Mouse (Mus musculus): ENCODE measurements around the gene C330021F23Rik. TPM values are rescaled to one million over a fixed set of nuclear protein-coding genes. Genes with fewer than 3 reads are reported as not detected.

The C330021F23Rik gene
- not detected for total RNA-seq (2023)

GRCm38 (mm10) chr8:3567641-3568371 is at the start of gene C330021F23Rik:
C330021F23Rik (plus strand) TSS chr8:3567990.

GRCm38 (mm10) chr8:3586993-3587390 is 19.2 kb downstream of the C330021F23Rik start, which contains the start of gene Camsap3:
Camsap3 (plus strand) TSS chr8:3587293.

GRCm38 (mm10) chr8:3621199-3621970 is 53.6 kb downstream of the C330021F23Rik start, which contains the start of the genes Xab2 and Pet100:
Xab2 (minus strand) TSS chr8:3621316.
Pet100 (plus strand) TSS chr8:3621548.

GRCm38 (mm10) chr8:3625445-3625844 is 57.7 kb downstream of the C330021F23Rik start, which contains the start of gene Pcp2:
Pcp2 (minus strand) TSS chr8:3625545.

DNA sequence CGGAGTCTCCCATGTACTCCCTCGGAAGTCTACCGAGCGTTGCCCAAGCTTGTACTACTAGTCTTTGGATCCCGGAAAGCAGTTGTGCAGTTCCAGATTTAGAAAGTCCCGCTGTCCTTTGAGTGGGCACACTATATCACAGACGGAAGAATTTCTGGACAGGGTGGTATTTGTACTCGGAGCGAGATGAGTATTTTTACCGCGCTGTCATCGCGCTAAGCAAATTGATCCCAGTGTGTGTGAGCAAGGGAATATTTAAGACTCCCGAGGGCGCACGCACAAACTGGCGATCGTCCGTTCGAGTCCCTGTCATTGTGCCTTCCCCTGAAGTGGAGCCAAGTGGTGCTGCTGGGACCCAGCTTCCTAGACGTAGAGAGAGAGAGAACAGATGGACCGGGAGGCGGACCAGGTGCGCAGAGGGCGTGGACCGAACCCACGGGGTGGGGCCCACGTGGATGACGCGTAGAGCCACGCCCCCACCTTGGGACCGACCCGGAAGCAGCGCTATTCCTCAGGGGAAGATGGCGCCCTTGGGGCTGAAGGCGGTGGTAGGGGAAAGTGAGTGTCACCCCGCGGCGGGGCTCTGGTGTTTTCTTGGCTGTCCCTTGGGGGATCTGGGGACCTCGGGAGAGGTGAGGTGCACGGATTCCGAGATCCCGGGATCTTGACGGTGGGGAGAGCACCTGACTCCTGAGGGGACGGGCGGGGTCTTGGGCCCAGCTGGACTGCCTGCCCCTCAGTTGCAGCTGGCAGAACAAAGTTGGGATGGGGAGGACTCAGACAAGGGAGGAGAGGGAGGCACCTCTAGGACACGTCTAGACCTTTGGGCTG is 63.1 kb downstream of the C330021F23Rik start, which contains the start of gene Stxbp2:
Gene Stxbp2 (plus strand): TSS at position 309 of the 831 bp plus-strand sequence.

Other genes starting within 250 kb of the C330021F23Rik start
- 100 to 1,000 TPM; 247 to 277 TPM for gene A430078G23Rik, start 214.6 kb upstream of the C330021F23Rik start, total RNA-seq (2023)
- gene Arhgef18, start 175.0 kb upstream of the C330021F23Rik start, total RNA-seq (2023): 100 to 1,000 TPM; 256 to 275 TPM
- gene Pex11g, start 100.3 kb upstream of the C330021F23Rik start, total RNA-seq (2023): under 1 TPM in 1 of 2 experiments, not detected in 1; 0.61 TPM
- gene Tex45, start 97.1 kb upstream of the C330021F23Rik start, total RNA-seq (2023): 10 to 100 TPM in 1 of 2 experiments, 1 to 10 TPM in 1; 8.5 to 16.2 TPM
- 1 to 10 TPM; 6.8 to 8.3 TPM for gene Zfp358, start 74.9 kb upstream of the C330021F23Rik start, total RNA-seq (2023)
- 10 to 100 TPM; 70.6 to 82.9 TPM for gene Mcoln1, start 67.5 kb upstream of the C330021F23Rik start, total RNA-seq (2023)
- gene Pnpla6, start 52.6 kb upstream of the C330021F23Rik start, total RNA-seq (2023): 10 to 100 TPM; 65.9 to 67.7 TPM
- gene Camsap3, start 19.3 kb downstream of the C330021F23Rik start, total RNA-seq (2023): not detected
- gene Xab2, start 53.3 kb downstream of the C330021F23Rik start, total RNA-seq (2023): 10 to 100 TPM; 80.3 to 85.8 TPM
- gene Pet100, start 53.6 kb downstream of the C330021F23Rik start, total RNA-seq (2023): 10 to 100 TPM; 49.8 to 57.0 TPM
- gene Pcp2, start 57.6 kb downstream of the C330021F23Rik start, total RNA-seq (2023): not detected
- 100 to 1,000 TPM; 207 to 212 TPM for gene Stxbp2, start 63.0 kb downstream of the C330021F23Rik start, total RNA-seq (2023)
- gene Retn, start 87.8 kb downstream of the C330021F23Rik start, total RNA-seq (2023): not detected
- gene Mcemp1, start 97.8 kb downstream of the C330021F23Rik start, total RNA-seq (2023): under 1 TPM in 1 of 2 experiments, not detected in 1; 0.39 TPM
- not detected for gene Fcor, start 104.4 kb downstream of the C330021F23Rik start, total RNA-seq (2023)
- gene Trappc5, start 108.3 kb downstream of the C330021F23Rik start, total RNA-seq (2023): 10 to 100 TPM; 12.6 to 16.2 TPM
- gene Fcer2a, start 126.2 kb downstream of the C330021F23Rik start, total RNA-seq (2023): 1 to 10 TPM in 1 of 2 experiments, under 1 TPM in 1; 0.83 to 1.4 TPM
- not detected for gene Clec4g, start 152.7 kb downstream of the C330021F23Rik start, total RNA-seq (2023)
- 1 to 10 TPM in 1 of 2 experiments, under 1 TPM in 1; 0.65 to 2.1 TPM for gene Cd209a, start 181.0 kb downstream of the C330021F23Rik start, total RNA-seq (2023)